Mouse (Mus musculus): ENCODE data around the gene Anxa10.

Gene Anxa10

GRCm38 (mm10) chr8:62123098-62123497 is at the start of gene Anxa10:
Anxa10 (minus strand) TSS chr8:62123150.
- DNase-seq (ENCODE audit: inconsistent age in 2 of 2, low spot score in 1 of 2), result no peak

GRCm38 (mm10) chr8:62132662-62133366 is 9.9 kb upstream of the Anxa10 start:
- no peak for DNase-seq (ENCODE audit: inconsistent age in 2 of 2, low spot score in 1 of 2)

GRCm38 (mm10) chr8:62097213-62097612 is 25.7 kb downstream of the Anxa10 start:
- DNase-seq (ENCODE audit: inconsistent age in 2 of 2, low spot score in 1 of 2), result no peak

GRCm38 (mm10) chr8:62081804-62082203 is 41.1 kb downstream of the Anxa10 start:
- no peak for DNase-seq (ENCODE audit: inconsistent age in 2 of 2, low spot score in 1 of 2)

- DNase-seq (ENCODE audit: inconsistent age in 2 of 2, low spot score in 1 of 2), result peak in 1 of 2 experiments; percentile 36
Observed at GRCm38 (mm10) chr8:62080195-62080802, 42.7 kb downstream of the Anxa10 start.

GRCm38 (mm10) chr8:62068305-62068704 is 54.6 kb downstream of the Anxa10 start:
- DNase-seq (ENCODE audit: inconsistent age in 2 of 2, low spot score in 1 of 2), result no peak

- peak in 1 of 2 experiments; percentile 48 for DNase-seq (ENCODE audit: inconsistent age in 2 of 2, low spot score in 1 of 2)
Observed at GRCm38 (mm10) chr8:62060357-62060756, 62.6 kb downstream of the Anxa10 start.

GRCm38 (mm10) chr8:62046809-62047208 is 76.1 kb downstream of the Anxa10 start:
- DNase-seq (ENCODE audit: inconsistent age in 2 of 2, low spot score in 1 of 2), result peak; percentile 12 to 62

GRCm38 (mm10) chr8:62034351-62034750 is 88.6 kb downstream of the Anxa10 start:
- no peak for DNase-seq (ENCODE audit: inconsistent age in 2 of 2, low spot score in 1 of 2)

GRCm38 (mm10) chr8:62014582-62014981 is 108.4 kb downstream of the Anxa10 start:
- no peak for DNase-seq (ENCODE audit: inconsistent age in 2 of 2, low spot score in 1 of 2)

- DNase-seq (ENCODE audit: inconsistent age in 2 of 2, low spot score in 1 of 2), result no peak
Observed at GRCm38 (mm10) chr8:62014166-62014565, 108.8 kb downstream of the Anxa10 start.

Measured in adrenal gland, adult (tissue).